In genomic region chr10:79738259-79738658, GRCm38 (mm10) we compare ENCODE assay signal across 10 mouse cellular contexts. TPM values are rescaled to one million over a fixed set of nuclear protein-coding genes. Genes with fewer than 3 reads are reported as not detected.
DNase-seq lines count a peak whose midpoint lies in the region; ATAC-seq and TF ChIP-seq lines count a peak whose summit lies in the region.
"Had no signal": no experiment of that assay in that cellular context is flagged by ENCODE, and none has a peak within 500 bp of the region (broad histone marks: within the 10 kb centered on the region; RNA-seq: fewer than 3 reads in every experiment).

No protein-coding gene starts in this region.

- 0 out of 2 replicates have a peak, but pooled peaks cover 6% of the 10 kb centered on the region for H3K9me3 ChIP-seq in kidney, postnatal 0 days (replicated peaks; ENCODE audit: low read length)
- peaks cover 39% of the 10 kb centered on the region for H3K9me3 ChIP-seq in kidney, embryonic 15.5 days (replicated peaks)

- H3K9ac ChIP-seq in kidney, postnatal 0 days (ENCODE audit: low read depth, low read length), result no peak overlapping the region
- no peak overlapping the region for H3K9ac ChIP-seq in kidney, embryonic 15.5 days

- H3K4me2 ChIP-seq in kidney, postnatal 0 days (ENCODE audit: low read length), result no peak overlapping the region
- H3K4me2 ChIP-seq in kidney, embryonic 15.5 days, result no peak overlapping the region

- no peak for DNase-seq in kidney, postnatal 0 days (ENCODE audit: low spot score)
- peak; percentile 13 for DNase-seq in thymus, postnatal 0 days (ENCODE audit: low spot score)
- no peak for DNase-seq in thymus, postnatal 36 days
- peak; percentile 53 for DNase-seq in induced T-regulatory cell, adult 2 months (ENCODE audit: low read depth)
- no peak for DNase-seq in urinary bladder, postnatal 10 days (ENCODE audit: low spot score)
- no peak for DNase-seq in layer of hippocampus, adult 9-10 months (ENCODE audit: low spot score)
- DNase-seq: midbrain, embryonic 14.5 days had no signal

- H3K27me3 ChIP-seq in kidney, postnatal 0 days (ENCODE audit: insufficient read depth, low read length), result no peaks in the 10 kb centered on the region
- no peaks in the 10 kb centered on the region for H3K27me3 ChIP-seq in kidney, embryonic 15.5 days

- ATAC-seq in kidney, postnatal 0 days (replicated peaks; ENCODE audit: low FRiP score, low read depth), result no peak
- no peak for ATAC-seq in kidney, embryonic 15.5 days (replicated peaks; ENCODE audit: low FRiP score)

- 92% methylated on average over 10 of the region's 10 CpGs for WGBS in kidney, postnatal 0 days
- 91% methylated on average over 10 of the region's 10 CpGs for WGBS in kidney, embryonic 15.5 days

- no peak overlapping the region for H3K27ac ChIP-seq in kidney, postnatal 0 days
- no peak overlapping the region for H3K27ac ChIP-seq in kidney, embryonic 15.5 days

- H3K4me3 ChIP-seq in kidney, postnatal 0 days (replicated peaks; ENCODE audit: low read depth, low read length), result no peak overlapping the region
- no peak overlapping the region for H3K4me3 ChIP-seq in kidney, embryonic 15.5 days (replicated peaks)
- H3K4me3 ChIP-seq: erythroblast, embryonic 14.5 days had no signal

- TF ChIP-seq CTCF in kidney, postnatal 0 days (IDR thresholded peaks at IDR 0.05; ENCODE audit: low read depth), result peak; percentile 39; the same call in 1 of the 2 replicates

- H3K36me3 ChIP-seq in kidney, postnatal 0 days (ENCODE audit: insufficient read depth, low read length), result peaks cover 77% of the 10 kb centered on the region
- H3K36me3 ChIP-seq in kidney, embryonic 15.5 days, result peaks cover 99% of the 10 kb centered on the region

- H3K4me1 ChIP-seq in kidney, postnatal 0 days (replicated peaks; ENCODE audit: insufficient read depth, low read length), result no peaks in the 10 kb centered on the region
- peaks cover 7% of the 10 kb centered on the region; the same call in 1 of the 2 replicates for H3K4me1 ChIP-seq in kidney, embryonic 15.5 days

RNA-seq across cellular contexts. Expression of gene Polrmt, which starts 8.1 kb away (rescaled TPM):
- polyA plus RNA-seq in kidney, postnatal 0 days (2015; fragmentation: Nextera tagmentation; extraction: Ambion mirVana), result 37.9 and 38.5 TPM in 2 replicates
- polyA plus RNA-seq in kidney, embryonic 15.5 days (2015; fragmentation: Nextera tagmentation; extraction: Ambion mirVana), result 43.7 and 54.4 TPM in 2 replicates
- polyA plus RNA-seq in thymus, postnatal 0 days (2015; fragmentation: Nextera tagmentation; extraction: Ambion mirVana), result 35.2 and 39.5 TPM in 2 replicates

RNA-seq across cellular contexts. Expression of gene Fgf22, which starts 16.6 kb away (rescaled TPM):
- polyA plus RNA-seq in kidney, postnatal 0 days (2015; fragmentation: Nextera tagmentation; extraction: Ambion mirVana), result 0.11 and 0.36 TPM in 2 replicates
- 0.12 and 0.14 TPM in 2 replicates for polyA plus RNA-seq in kidney, embryonic 15.5 days (2015; fragmentation: Nextera tagmentation; extraction: Ambion mirVana)
- 0.23 TPM in 1 of 2 replicates, not detected in the other for polyA plus RNA-seq in thymus, postnatal 0 days (2015; fragmentation: Nextera tagmentation; extraction: Ambion mirVana)
- polyA plus RNA-seq: erythroblast, embryonic 14.5 days had no signal

RNA-seq across cellular contexts. Expression of gene Hcn2, which starts 21.8 kb away (rescaled TPM):
- 0.17 and 0.28 TPM in 2 replicates for polyA plus RNA-seq in kidney, postnatal 0 days (2015; fragmentation: Nextera tagmentation; extraction: Ambion mirVana)
- 0.05 and 0.19 TPM in 2 replicates for polyA plus RNA-seq in kidney, embryonic 15.5 days (2015; fragmentation: Nextera tagmentation; extraction: Ambion mirVana)
- 0.05 TPM in 1 of 2 replicates, not detected in the other for polyA plus RNA-seq in thymus, postnatal 0 days (2015; fragmentation: Nextera tagmentation; extraction: Ambion mirVana)
- polyA plus RNA-seq: limb, embryonic 11.5 days had no signal

RNA-seq across cellular contexts. Expression of gene Rnf126, which starts 28.5 kb away (rescaled TPM):
- 74.5 and 82.4 TPM in 2 replicates for polyA plus RNA-seq in kidney, postnatal 0 days (2015; fragmentation: Nextera tagmentation; extraction: Ambion mirVana)
- polyA plus RNA-seq in kidney, embryonic 15.5 days (2015; fragmentation: Nextera tagmentation; extraction: Ambion mirVana), result 88.5 and 102 TPM in 2 replicates
- 74.1 and 80.0 TPM in 2 replicates for polyA plus RNA-seq in thymus, postnatal 0 days (2015; fragmentation: Nextera tagmentation; extraction: Ambion mirVana)

RNA-seq across cellular contexts. Expression of gene Bsg, which starts 34.0 kb away (rescaled TPM):
- polyA plus RNA-seq in kidney, postnatal 0 days (2015; fragmentation: Nextera tagmentation; extraction: Ambion mirVana), result 1,067 and 1,079 TPM in 2 replicates
- polyA plus RNA-seq in kidney, embryonic 15.5 days (2015; fragmentation: Nextera tagmentation; extraction: Ambion mirVana), result 913 and 925 TPM in 2 replicates
- 376 and 398 TPM in 2 replicates for polyA plus RNA-seq in thymus, postnatal 0 days (2015; fragmentation: Nextera tagmentation; extraction: Ambion mirVana)

Comparison
In these comparisons a context has a peak if more than half of its experiments do, and no peak if none do; other contexts are left out.
1. DNase-seq: peak in thymus, postnatal 0 days (single experiment) and induced T-regulatory cell, adult 2 months (single experiment); none in kidney, postnatal 0 days (single experiment), thymus, postnatal 36 days (0 of 2), urinary bladder, postnatal 10 days (single experiment) and layer of hippocampus, adult 9-10 months (single experiment).